Mouse (Mus musculus): ENCODE measurements around the gene Rftn2. TPM values are rescaled to one million over a fixed set of nuclear protein-coding genes. Genes with fewer than 3 reads are reported as not detected.

Gene Rftn2
- polyA plus RNA-seq, 1 experiment from 2014 or later: 30.2 TPM

GRCm38 (mm10) chr1:55227376-55227775, 794 bp upstream of the Rftn2 start:
- H3K27me3 ChIP-seq: no peaks in the 10 kb centered on the region
- no peaks in the 10 kb centered on the region for H3K36me3 ChIP-seq
- ATAC-seq (ENCODE audit: insufficient number of reproducible peaks, insufficient read depth, low FRiP score, low TSS enrichment, low read depth): no peak
- WGBS: 29% methylated on average over 1 of the region's 1 CpGs
- no peak overlapping the region for H3K9ac ChIP-seq
- H3K4me2 ChIP-seq: peak overlapping the region; percentile 62
- H3K9me3 ChIP-seq: no peaks in the 10 kb centered on the region
- no peak overlapping the region for H3K4me3 ChIP-seq
- no peak overlapping the region for H3K27ac ChIP-seq
- peaks cover 27% of the 10 kb centered on the region for H3K4me1 ChIP-seq

DNA sequence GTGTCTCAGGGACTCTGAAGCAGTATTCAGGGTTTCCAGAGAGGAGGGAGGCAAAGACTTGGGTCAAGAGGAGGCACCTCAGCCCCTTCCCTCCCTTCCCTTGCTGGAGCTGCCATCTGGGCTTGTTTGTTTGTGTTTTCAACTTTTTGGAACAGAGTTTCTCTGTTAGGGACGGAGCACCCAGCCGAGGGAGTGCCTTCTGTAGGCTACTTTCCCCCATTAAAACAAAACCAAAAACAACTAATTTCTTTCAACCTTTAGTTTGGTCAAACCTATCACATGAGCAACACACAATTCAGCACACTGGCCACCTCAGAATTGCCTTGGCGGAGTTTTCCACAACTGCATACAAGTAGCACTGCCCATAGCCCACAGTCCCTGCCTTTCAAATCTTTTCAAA, 1.2 kb downstream of the Rftn2 start:
- WGBS: 19% methylated on average over 3 of the region's 3 CpGs
- Histone ChIP-seq H3K4me2 (peak overlapping the region; percentile 62), H3K9me3 (no peaks in the 10 kb centered on the region), H3K36me3 (no peaks in the 10 kb centered on the region; the same call in 1 of the 2 replicates), H3K27me3 (no peaks in the 10 kb centered on the region), H3K9ac (peak overlapping the region; percentile 79), H3K4me3 (peak overlapping the region; percentile 57), H3K4me1 (peaks cover 41% of the 10 kb centered on the region), H3K27ac (peak overlapping the region; percentile 92)
- no peak for ATAC-seq (ENCODE audit: insufficient number of reproducible peaks, insufficient read depth, low FRiP score, low TSS enrichment, low read depth)

DNA sequence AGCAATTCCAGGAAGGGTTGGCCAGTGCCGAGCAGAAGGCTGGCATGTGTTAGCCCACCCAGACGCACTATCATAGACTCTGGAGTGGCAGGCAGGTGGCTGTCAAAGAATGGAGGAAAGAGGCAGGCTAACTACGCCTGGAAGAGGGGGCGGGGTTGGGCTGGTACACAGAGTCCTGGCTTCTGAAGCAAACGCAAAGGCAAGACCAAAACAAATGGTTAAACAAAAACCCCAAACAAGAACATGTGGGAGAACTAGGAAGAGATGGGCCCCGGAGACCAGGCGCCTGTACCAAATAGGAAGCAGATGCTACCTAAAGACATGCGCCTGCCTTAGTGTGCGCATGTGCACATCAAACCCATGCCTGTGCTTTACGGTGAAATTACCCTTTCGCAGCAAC, 2.5 kb downstream of the Rftn2 start:
- Histone ChIP-seq H3K4me3 (peak overlapping the region; percentile 57), H3K4me1 (peaks cover 41% of the 10 kb centered on the region), H3K27ac (peak overlapping the region; percentile 92; the same call in 1 of the 2 replicates), H3K36me3 (no peaks in the 10 kb centered on the region; the same call in 1 of the 2 replicates), H3K9me3 (no peaks in the 10 kb centered on the region), H3K27me3 (no peaks in the 10 kb centered on the region), H3K9ac (peak overlapping the region; percentile 79), H3K4me2 (peak overlapping the region; percentile 62)
- ATAC-seq (ENCODE audit: insufficient number of reproducible peaks, insufficient read depth, low FRiP score, low TSS enrichment, low read depth): peak; percentile 62
- 19% methylated on average over 11 of the region's 11 CpGs for WGBS

GRCm38 (mm10) chr1:55223026-55223425, 3.6 kb downstream of the Rftn2 start:
- WGBS: 84% methylated on average over 7 of the region's 7 CpGs
- no peak for ATAC-seq (ENCODE audit: insufficient number of reproducible peaks, insufficient read depth, low FRiP score, low TSS enrichment, low read depth)
- Histone ChIP-seq H3K27ac (no peak overlapping the region), H3K4me1 (peaks cover 41% of the 10 kb centered on the region), H3K4me2 (peak overlapping the region; percentile 62), H3K9ac (no peak overlapping the region), H3K27me3 (no peaks in the 10 kb centered on the region), H3K9me3 (no peaks in the 10 kb centered on the region), H3K36me3 (no peaks in the 10 kb centered on the region; the same call in 1 of the 2 replicates), H3K4me3 (no peak overlapping the region)

- Histone ChIP-seq H3K4me2 (no peak overlapping the region), H3K27me3 (no peaks in the 10 kb centered on the region), H3K9ac (no peak overlapping the region), H3K4me1 (peaks cover 45% of the 10 kb centered on the region), H3K4me3 (no peak overlapping the region), H3K27ac (no peak overlapping the region), H3K9me3 (no peaks in the 10 kb centered on the region), H3K36me3 (no peaks in the 10 kb centered on the region; the same call in 1 of the 2 replicates)
- WGBS: 81% methylated on average over 4 of the region's 4 CpGs
- ATAC-seq (ENCODE audit: insufficient number of reproducible peaks, insufficient read depth, low FRiP score, low TSS enrichment, low read depth): no peak
Observed at GRCm38 (mm10) chr1:55221352-55221751, 5.2 kb downstream of the Rftn2 start.

DNA sequence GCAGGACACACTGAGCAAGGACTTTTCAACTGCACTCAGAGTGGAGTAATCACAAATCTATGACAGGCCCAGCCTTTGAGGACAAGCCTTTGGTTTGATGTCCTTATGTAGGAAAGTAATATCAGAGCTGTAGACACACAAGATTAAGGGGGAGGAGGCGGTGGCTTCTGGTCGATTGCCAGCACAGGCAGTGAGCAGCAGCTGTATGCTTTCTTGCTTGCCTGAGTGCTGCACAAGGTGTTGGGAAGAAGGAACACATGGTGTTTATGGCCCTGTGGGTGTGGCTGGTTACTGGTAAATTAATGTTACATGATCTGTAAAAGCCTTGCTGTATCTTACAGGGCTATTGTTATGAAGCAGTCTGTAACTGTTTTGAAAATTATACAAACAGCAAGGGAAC, 9.4 kb downstream of the Rftn2 start:
- ATAC-seq (ENCODE audit: insufficient number of reproducible peaks, insufficient read depth, low FRiP score, low TSS enrichment, low read depth): no peak
- peaks cover 4% of the 10 kb centered on the region; the same call in 1 of the 2 replicates for H3K36me3 ChIP-seq
- no peak overlapping the region for H3K4me3 ChIP-seq
- WGBS: 60% methylated on average over 2 of the region's 2 CpGs
- H3K9ac ChIP-seq: no peak overlapping the region
- no peak overlapping the region for H3K4me2 ChIP-seq
- H3K27me3 ChIP-seq: no peaks in the 10 kb centered on the region
- H3K4me1 ChIP-seq: peaks cover 29% of the 10 kb centered on the region
- no peak overlapping the region for H3K27ac ChIP-seq
- no peaks in the 10 kb centered on the region for H3K9me3 ChIP-seq

GRCm38 (mm10) chr1:55215185-55215813, 11.3 kb downstream of the Rftn2 start:
- no peak overlapping the region for H3K9ac ChIP-seq
- H3K27ac ChIP-seq: no peak overlapping the region
- H3K4me3 ChIP-seq: no peak overlapping the region
- peaks cover 25% of the 10 kb centered on the region for H3K4me1 ChIP-seq
- peaks cover 13% of the 10 kb centered on the region for H3K36me3 ChIP-seq
- no peak overlapping the region; the same call in 1 of the 2 replicates for H3K4me2 ChIP-seq
- H3K27me3 ChIP-seq: no peaks in the 10 kb centered on the region
- WGBS: 51% methylated on average over 11 of the region's 11 CpGs
- ATAC-seq (ENCODE audit: insufficient number of reproducible peaks, insufficient read depth, low FRiP score, low TSS enrichment, low read depth): no peak
- H3K9me3 ChIP-seq: no peaks in the 10 kb centered on the region

GRCm38 (mm10) chr1:55213936-55214335, 12.6 kb downstream of the Rftn2 start:
- Histone ChIP-seq H3K4me1 (peaks cover 28% of the 10 kb centered on the region), H3K9me3 (no peaks in the 10 kb centered on the region), H3K9ac (no peak overlapping the region), H3K4me2 (no peak overlapping the region), H3K27me3 (no peaks in the 10 kb centered on the region), H3K36me3 (peaks cover 15% of the 10 kb centered on the region), H3K27ac (no peak overlapping the region), H3K4me3 (no peak overlapping the region)
- WGBS: 88% methylated on average over 6 of the region's 6 CpGs
- no peak for ATAC-seq (ENCODE audit: insufficient number of reproducible peaks, insufficient read depth, low FRiP score, low TSS enrichment, low read depth)

DNA sequence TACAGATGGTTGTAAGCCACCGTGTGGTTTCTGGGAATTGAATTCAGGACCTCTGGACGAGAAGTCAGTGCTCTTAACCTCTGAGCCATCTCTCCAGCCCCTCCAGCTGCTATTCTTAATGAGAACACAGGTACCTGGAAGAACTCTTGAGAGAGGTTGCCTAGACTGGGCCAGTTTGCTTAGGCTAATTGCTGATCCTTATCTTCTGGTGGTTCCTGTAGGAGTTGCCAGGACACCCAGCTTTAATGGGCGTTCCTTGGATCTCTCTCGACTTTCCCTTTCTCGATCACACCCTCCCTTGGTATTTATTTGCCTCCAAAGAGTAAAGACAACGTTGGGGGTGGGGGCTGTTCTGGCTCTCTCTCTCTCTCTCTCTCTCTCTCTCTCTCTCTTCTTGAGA, 13.1 kb downstream of the Rftn2 start:
- Histone ChIP-seq H3K4me3 (no peak overlapping the region), H3K4me2 (no peak overlapping the region), H3K27me3 (no peaks in the 10 kb centered on the region), H3K9me3 (no peaks in the 10 kb centered on the region), H3K36me3 (peaks cover 16% of the 10 kb centered on the region), H3K9ac (no peak overlapping the region), H3K27ac (no peak overlapping the region), H3K4me1 (peaks cover 28% of the 10 kb centered on the region)
- 67% methylated on average over 6 of the region's 6 CpGs for WGBS
- no peak for ATAC-seq (ENCODE audit: insufficient number of reproducible peaks, insufficient read depth, low FRiP score, low TSS enrichment, low read depth)

DNA sequence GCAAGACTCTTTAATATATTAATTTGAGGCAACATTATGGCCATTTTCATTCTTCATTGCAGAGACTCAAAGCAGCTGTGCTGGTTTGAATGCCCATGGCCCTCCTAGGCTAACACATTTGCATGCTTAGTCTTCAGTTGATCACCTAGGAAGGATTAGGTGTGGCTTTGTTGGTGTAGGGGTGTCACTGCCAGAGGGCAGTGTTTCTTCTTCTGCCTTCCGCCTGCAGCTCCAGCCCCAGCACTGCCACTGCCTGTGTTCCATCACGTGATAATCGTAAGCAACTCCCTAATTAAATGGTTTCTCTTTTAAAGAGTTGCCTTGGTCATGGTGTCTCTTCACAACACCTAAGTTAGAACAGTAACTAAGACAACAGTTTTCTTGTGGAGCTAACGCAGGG, 13.8 kb downstream of the Rftn2 start:
- Histone ChIP-seq H3K9me3 (no peaks in the 10 kb centered on the region), H3K9ac (no peak overlapping the region), H3K36me3 (peaks cover 22% of the 10 kb centered on the region), H3K4me1 (peaks cover 28% of the 10 kb centered on the region), H3K27me3 (no peaks in the 10 kb centered on the region), H3K4me3 (no peak overlapping the region), H3K27ac (no peak overlapping the region), H3K4me2 (no peak overlapping the region)
- ATAC-seq (ENCODE audit: insufficient number of reproducible peaks, insufficient read depth, low FRiP score, low TSS enrichment, low read depth): no peak
- 77% methylated on average over 4 of the region's 4 CpGs for WGBS

- peaks cover 29% of the 10 kb centered on the region for H3K36me3 ChIP-seq
- H3K9ac ChIP-seq: 0 out of 2 replicates have a peak overlapping the region, but pooled peaks have one; percentile 21
- no peak overlapping the region for H3K27ac ChIP-seq
- H3K4me3 ChIP-seq: no peak overlapping the region
- peaks cover 14% of the 10 kb centered on the region for H3K4me1 ChIP-seq
- WGBS: 70% methylated on average over 8 of the region's 8 CpGs
- no peak overlapping the region for H3K4me2 ChIP-seq
- H3K27me3 ChIP-seq: no peaks in the 10 kb centered on the region
- no peak for ATAC-seq (ENCODE audit: insufficient number of reproducible peaks, insufficient read depth, low FRiP score, low TSS enrichment, low read depth)
- H3K9me3 ChIP-seq: no peaks in the 10 kb centered on the region
Observed at GRCm38 (mm10) chr1:55211081-55211480, 15.5 kb downstream of the Rftn2 start.

GRCm38 (mm10) chr1:55210202-55210965, 16.2 kb downstream of the Rftn2 start:
- ATAC-seq (ENCODE audit: insufficient number of reproducible peaks, insufficient read depth, low FRiP score, low TSS enrichment, low read depth): no peak; the same call in 1 of the 2 replicates
- no peak overlapping the region for H3K4me2 ChIP-seq
- no peaks in the 10 kb centered on the region for H3K9me3 ChIP-seq
- 0 out of 2 replicates have a peak overlapping the region, but pooled peaks have one; percentile 21 for H3K9ac ChIP-seq
- peaks cover 12% of the 10 kb centered on the region for H3K4me1 ChIP-seq
- no peak overlapping the region for H3K4me3 ChIP-seq
- peaks cover 32% of the 10 kb centered on the region for H3K36me3 ChIP-seq
- 0 out of 2 replicates have a peak overlapping the region, but pooled peaks have one; percentile 28 for H3K27ac ChIP-seq
- 30% methylated on average over 12 of the region's 12 CpGs for WGBS
- no peaks in the 10 kb centered on the region for H3K27me3 ChIP-seq

Measured in embryonic facial prominence, embryonic 13.5 days (tissue).